Mouse (Mus musculus): ENCODE measurements around the gene Lmntd1. TPM values are rescaled to one million over a fixed set of nuclear protein-coding genes. Genes with fewer than 3 reads are reported as not detected.

The Lmntd1 gene
- polyA plus RNA-seq, 1 experiment from 2014 or later, result 3.0 TPM

- 54% methylated on average over 4 of the region's 4 CpGs for WGBS
- H3K4me3 ChIP-seq (replicated peaks; ENCODE audit: low read depth, low read length), result no peak overlapping the region
- no peak overlapping the region for H3K27ac ChIP-seq
- H3K4me2 ChIP-seq (ENCODE audit: low read length), result no peak overlapping the region
- H3K4me1 ChIP-seq (replicated peaks; ENCODE audit: insufficient read depth, low read length), result peaks cover 13% of the 10 kb centered on the region
- DNase-seq (ENCODE audit: low spot score) (no peak), ATAC-seq (replicated peaks; ENCODE audit: low FRiP score, low read depth) (no peak)
- no peak for TF ChIP-seq CTCF (IDR thresholded peaks at IDR 0.05; ENCODE audit: low read depth)
- no peaks in the 10 kb centered on the region for H3K27me3 ChIP-seq (ENCODE audit: insufficient read depth, low read length)
- no peaks in the 10 kb centered on the region for H3K9me3 ChIP-seq (replicated peaks; ENCODE audit: low read length)
- no peaks in the 10 kb centered on the region for H3K36me3 ChIP-seq (ENCODE audit: insufficient read depth, low read length)
- no peak overlapping the region for H3K9ac ChIP-seq (ENCODE audit: low read depth, low read length)
Measured at GRCm38 (mm10) chr6:145595905-145596304, 18.2 kb downstream of the Lmntd1 start.

- no peaks in the 10 kb centered on the region for H3K9me3 ChIP-seq (replicated peaks; ENCODE audit: low read length)
- H3K36me3 ChIP-seq (ENCODE audit: insufficient read depth, low read length), result no peaks in the 10 kb centered on the region
- 23% methylated on average over 7 of the region's 7 CpGs for WGBS
- TF ChIP-seq CTCF (IDR thresholded peaks at IDR 0.05; ENCODE audit: low read depth), result no peak
- no peak overlapping the region for H3K27ac ChIP-seq
- H3K4me2 ChIP-seq (ENCODE audit: low read length), result no peak overlapping the region
- no peak overlapping the region for H3K9ac ChIP-seq (ENCODE audit: low read depth, low read length)
- no peak for ATAC-seq (replicated peaks; ENCODE audit: low FRiP score, low read depth)
- peaks cover 13% of the 10 kb centered on the region for H3K4me1 ChIP-seq (replicated peaks; ENCODE audit: insufficient read depth, low read length)
- no peaks in the 10 kb centered on the region for H3K27me3 ChIP-seq (ENCODE audit: insufficient read depth, low read length)
- H3K4me3 ChIP-seq (replicated peaks; ENCODE audit: low read depth, low read length), result no peak overlapping the region
- DNase-seq (ENCODE audit: low spot score), result peak; percentile 37
Measured at GRCm38 (mm10) chr6:145593991-145594390, 20.1 kb downstream of the Lmntd1 start.

- H3K27me3 ChIP-seq (ENCODE audit: insufficient read depth, low read length), result no peaks in the 10 kb centered on the region
- no peak overlapping the region for H3K4me2 ChIP-seq (ENCODE audit: low read length)
- no peaks in the 10 kb centered on the region for H3K9me3 ChIP-seq (replicated peaks; ENCODE audit: low read length)
- peak; percentile 82 for DNase-seq (ENCODE audit: low spot score)
- H3K27ac ChIP-seq, result peak overlapping the region; percentile 37; the same call in 1 of the 2 replicates
- TF ChIP-seq CTCF (IDR thresholded peaks at IDR 0.05; ENCODE audit: low read depth), result no peak
- H3K9ac ChIP-seq (ENCODE audit: low read depth, low read length), result no peak overlapping the region
- H3K36me3 ChIP-seq (ENCODE audit: insufficient read depth, low read length), result no peaks in the 10 kb centered on the region
- peaks cover 13% of the 10 kb centered on the region for H3K4me1 ChIP-seq (replicated peaks; ENCODE audit: insufficient read depth, low read length)
- no peak for ATAC-seq (replicated peaks; ENCODE audit: low FRiP score, low read depth)
- H3K4me3 ChIP-seq (replicated peaks; ENCODE audit: low read depth, low read length), result no peak overlapping the region
- 35% methylated on average over 8 of the region's 8 CpGs for WGBS
Measured at GRCm38 (mm10) chr6:145592531-145592998, 21.6 kb downstream of the Lmntd1 start.

- H3K9ac ChIP-seq (ENCODE audit: low read depth, low read length), result no peak overlapping the region
- no peak for TF ChIP-seq CTCF (IDR thresholded peaks at IDR 0.05; ENCODE audit: low read depth)
- H3K36me3 ChIP-seq (ENCODE audit: insufficient read depth, low read length), result no peaks in the 10 kb centered on the region
- H3K4me2 ChIP-seq (ENCODE audit: low read length), result no peak overlapping the region
- WGBS, result 68% methylated on average over 6 of the region's 6 CpGs
- H3K4me1 ChIP-seq (replicated peaks; ENCODE audit: insufficient read depth, low read length), result peaks cover 13% of the 10 kb centered on the region
- no peak for ATAC-seq (replicated peaks; ENCODE audit: low FRiP score, low read depth)
- peak overlapping the region; percentile 37; the same call in 1 of the 2 replicates for H3K27ac ChIP-seq
- no peaks in the 10 kb centered on the region for H3K9me3 ChIP-seq (replicated peaks; ENCODE audit: low read length)
- no peak overlapping the region for H3K4me3 ChIP-seq (replicated peaks; ENCODE audit: low read depth, low read length)
- DNase-seq (ENCODE audit: low spot score), result no peak
- H3K27me3 ChIP-seq (ENCODE audit: insufficient read depth, low read length), result no peaks in the 10 kb centered on the region
Measured at GRCm38 (mm10) chr6:145592036-145592435, 22.1 kb downstream of the Lmntd1 start.

- Histone ChIP-seq H3K27ac (no peak overlapping the region), H3K9me3 (replicated peaks; ENCODE audit: low read length) (no peaks in the 10 kb centered on the region), H3K36me3 (ENCODE audit: insufficient read depth, low read length) (no peaks in the 10 kb centered on the region), H3K4me2 (ENCODE audit: low read length) (no peak overlapping the region), H3K4me1 (replicated peaks; ENCODE audit: insufficient read depth, low read length) (peaks cover 13% of the 10 kb centered on the region), H3K4me3 (replicated peaks; ENCODE audit: low read depth, low read length) (no peak overlapping the region), H3K9ac (ENCODE audit: low read depth, low read length) (no peak overlapping the region), H3K27me3 (ENCODE audit: insufficient read depth, low read length) (no peaks in the 10 kb centered on the region)
- no peak for TF ChIP-seq CTCF (IDR thresholded peaks at IDR 0.05; ENCODE audit: low read depth)
- WGBS, result 71% methylated on average over 1 of the region's 1 CpGs
- DNase-seq (ENCODE audit: low spot score), result no peak
- no peak for ATAC-seq (replicated peaks; ENCODE audit: low FRiP score, low read depth)
Measured at GRCm38 (mm10) chr6:145591578-145591977, 22.5 kb downstream of the Lmntd1 start.

GRCm38 (mm10) chr6:145590501-145591293 is 23.4 kb downstream of the Lmntd1 start:
- no peak overlapping the region for H3K27ac ChIP-seq
- peak; percentile 52; the same call in 1 of the 2 replicates for ATAC-seq (replicated peaks; ENCODE audit: low FRiP score, low read depth)

More at GRCm38 (mm10) chr6:145590501-145591293, 23.4 kb downstream of the Lmntd1 start:
- H3K9me3 ChIP-seq (replicated peaks; ENCODE audit: low read length), result no peaks in the 10 kb centered on the region
- no peak overlapping the region for H3K4me2 ChIP-seq (ENCODE audit: low read length)
- H3K4me3 ChIP-seq (replicated peaks; ENCODE audit: low read depth, low read length), result no peak overlapping the region
- H3K27me3 ChIP-seq (ENCODE audit: insufficient read depth, low read length), result no peaks in the 10 kb centered on the region
- no peaks in the 10 kb centered on the region for H3K36me3 ChIP-seq (ENCODE audit: insufficient read depth, low read length)
- peaks cover 13% of the 10 kb centered on the region for H3K4me1 ChIP-seq (replicated peaks; ENCODE audit: insufficient read depth, low read length)
- no peak for TF ChIP-seq CTCF (IDR thresholded peaks at IDR 0.05; ENCODE audit: low read depth)
- DNase-seq (ENCODE audit: low spot score), result no peak
- WGBS, result 47% methylated on average over 11 of the region's 11 CpGs
- no peak overlapping the region for H3K9ac ChIP-seq (ENCODE audit: low read depth, low read length)
